Mouse (Mus musculus) CH12.LX (cell line): ENCODE results near the gene Pdia3.

ENCODE experiments used
- CHD2 ChIP-seq: IDR thresholded peaks from 2 replicates; pipeline ENCODE4 v1.6.1; 2011; ENCODE audit warnings: low read length, improper control_type of control experiment
- CTCF ChIP-seq, 2 experiments: IDR thresholded peaks in 1 of 2; conservative IDR thresholded peaks in 1 of 2; 2 replicates each; pipeline ENCODE4 v1.5.1; 2011 to 2012; ENCODE audit warnings: low read depth in 2 of 2, low read length in 2 of 2, improper control_type of control experiment in 1 of 2, inconsistent platforms in 1 of 2, mild to moderate bottlenecking in 1 of 2, moderate library complexity in 1 of 2
- E2F4 ChIP-seq: IDR thresholded peaks from 2 replicates; pipeline ENCODE4 v1.6.1; 2011; ENCODE audit warnings: low read depth, low read length, improper control_type of control experiment; ENCODE audit not compliant: insufficient replicate concordance
- ETS1 ChIP-seq: conservative IDR thresholded peaks from 2 replicates; pipeline ENCODE4 v1.6.1; 2012; ENCODE audit warnings: low read depth, mild to moderate bottlenecking, inconsistent platforms, low read length, improper control_type of control experiment, moderate library complexity
- HCFC1 ChIP-seq: IDR thresholded peaks from 2 replicates; pipeline ENCODE4 v1.6.1; 2012; ENCODE audit warnings: low read depth, mild to moderate bottlenecking, inconsistent platforms, low read length, improper control_type of control experiment
- MAFK ChIP-seq: IDR thresholded peaks from 2 replicates; pipeline ENCODE4 v1.6.1; 2011; ENCODE audit warnings: low read length, improper control_type of control experiment; ENCODE audit not compliant: insufficient replicate concordance
- MAX ChIP-seq: IDR thresholded peaks from 2 replicates; pipeline ENCODE4 v1.6.1; 2011; ENCODE audit warnings: low read length, improper control_type of control experiment
- MYC ChIP-seq: IDR thresholded peaks from 2 replicates; pipeline ENCODE4 v1.6.1; 2011; ENCODE audit warnings: low read depth, mild to moderate bottlenecking, improper control_type of control experiment, low read length
- POLR2A ChIP-seq: IDR thresholded peaks from 2 replicates; pipeline ENCODE4 v1.6.1; 2011; ENCODE audit warnings: low read depth, mild to moderate bottlenecking, improper control_type of control experiment, low read length
- SIN3A ChIP-seq: IDR thresholded peaks from 2 replicates; pipeline ENCODE4 v1.6.1; 2012; ENCODE audit warnings: low read length, improper control_type of control experiment, inconsistent platforms

DNA sequence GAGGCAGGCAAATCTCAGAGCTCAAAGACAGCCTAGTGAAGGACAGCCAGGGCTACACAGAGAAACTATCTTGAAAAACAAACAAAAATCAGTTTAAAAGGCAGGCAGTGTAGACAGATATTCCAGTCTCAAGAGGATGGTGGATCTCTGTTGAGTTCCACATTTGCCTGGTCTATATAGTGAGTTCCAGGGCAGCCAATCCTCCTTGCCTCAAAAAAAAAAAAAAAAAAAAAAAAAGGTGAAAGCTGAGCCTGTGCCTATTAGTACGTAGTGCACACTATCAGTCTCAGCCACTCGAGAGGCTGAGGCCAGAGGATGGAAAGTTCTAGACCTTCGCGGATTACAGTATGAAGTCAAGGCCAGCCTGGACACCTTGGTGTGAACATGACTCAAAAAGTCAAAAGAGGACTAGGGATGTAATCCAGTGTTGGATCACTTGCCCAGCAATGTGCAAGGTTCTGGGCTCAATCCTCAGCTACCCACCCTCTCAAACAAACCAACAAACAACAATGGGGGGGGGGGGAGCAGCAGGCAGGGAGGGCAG is 660 bp upstream of the Pdia3 start:
- TF ChIP-seq POLR2A (no peak), CTCF (conservative IDR thresholded peaks at IDR 0.05 in 1 of 2, IDR thresholded peaks at IDR 0.05 in 1 of 2; ENCODE audit: low read depth in 2 of 2, low read length in 2 of 2) (no peak), CHD2 (no peak), HCFC1 (no peak), MYC (no peak), MAFK (no peak), SIN3A (no peak), MAX (no peak), E2F4 (no peak), ETS1 (no peak)
